Mouse (Mus musculus): ENCODE data around the gene Slc16a11.

- no peak for TF ChIP-seq CTCF (conservative IDR thresholded peaks at IDR 0.05; ENCODE audit: low read length)
- no peak for TF ChIP-seq POU5F1 (IDR thresholded peaks at IDR 0.05; ENCODE audit: borderline replicate concordance, low read length)
- no peak for TF ChIP-seq NANOG (IDR thresholded peaks at IDR 0.05; ENCODE audit: borderline replicate concordance, low read length)
Measured at GRCm38 (mm10) chr11:70233016-70233415, 20.5 kb downstream of the Slc16a11 start.
